Mouse (Mus musculus): ENCODE data around the gene Dntt. TPM values are rescaled to one million over a fixed set of nuclear protein-coding genes. Genes with fewer than 3 reads are reported as not detected.
A peak's percentile ranks its signal among the peaks of the same experiment; 100 is the strongest.

Dntt gene
- total and polyA plus RNA-seq, 2 experiments from 2014 or later = 0.32 TPM; not detected in 1

DNA sequence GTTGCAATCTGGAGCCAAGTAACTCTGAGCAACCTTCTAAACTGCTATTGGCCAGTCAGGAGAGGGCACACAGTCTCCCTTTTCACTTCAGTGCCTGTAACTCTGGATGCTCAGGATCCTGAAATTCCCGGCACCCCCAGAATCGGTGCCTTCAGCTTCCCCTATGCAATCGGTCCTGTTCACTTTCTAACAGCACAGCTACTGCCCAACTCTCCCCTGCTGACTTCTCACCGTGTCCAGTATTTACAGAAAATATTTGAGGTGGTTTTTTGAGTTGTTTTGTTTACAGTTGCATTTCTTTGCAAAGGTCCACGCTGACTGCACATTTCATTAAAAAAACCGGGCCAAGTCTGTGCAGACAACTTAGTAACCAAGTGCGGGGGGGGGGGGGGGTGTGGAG is 37.4 kb upstream of the Dntt start:
- ATAC-seq (ENCODE audit: low FRiP score) = no peak

GRCm38 (mm10) chr19:40992096-40992495 is 37.0 kb upstream of the Dntt start:
- no peak overlapping the region for H3K4me3 ChIP-seq (ENCODE audit: low read depth, low read length)
- DNase-seq (ENCODE audit: low spot score) = no peak
- no peak overlapping the region for H3K27ac ChIP-seq (ENCODE audit: low read depth, low read length)
- no peaks in the 10 kb centered on the region for H3K4me1 ChIP-seq (ENCODE audit: insufficient read depth, low read length)
- H3K36me3 ChIP-seq (ENCODE audit: insufficient read depth, low read length) = no peaks in the 10 kb centered on the region
- H3K27me3 ChIP-seq (ENCODE audit: insufficient read depth, low read length) = no peaks in the 10 kb centered on the region
- no peak overlapping the region for H3K9ac ChIP-seq (replicated peaks; ENCODE audit: low read length, poor library complexity, severe bottlenecking)
- no peak for TF ChIP-seq CTCF (IDR thresholded peaks at IDR 0.05)
- no peak overlapping the region for H3K4me2 ChIP-seq (ENCODE audit: low read depth, low read length, poor library complexity, severe bottlenecking)
- WGBS = 70% methylated on average over 11 of the region's 11 CpGs
- ATAC-seq (ENCODE audit: low FRiP score) = no peak
- H3K9me3 ChIP-seq (ENCODE audit: low read length) = no peaks in the 10 kb centered on the region

More for the DNA sequence above, 37.4 kb upstream of the Dntt start:
- Histone ChIP-seq H3K4me3 (ENCODE audit: low read depth, low read length) (no peak overlapping the region), H3K27me3 (ENCODE audit: insufficient read depth, low read length) (no peaks in the 10 kb centered on the region), H3K4me2 (ENCODE audit: low read depth, low read length, poor library complexity, severe bottlenecking) (no peak overlapping the region), H3K27ac (ENCODE audit: low read depth, low read length) (no peak overlapping the region), H3K36me3 (ENCODE audit: insufficient read depth, low read length) (no peaks in the 10 kb centered on the region), H3K9ac (replicated peaks; ENCODE audit: low read length, poor library complexity, severe bottlenecking) (no peak overlapping the region), H3K9me3 (ENCODE audit: low read length) (no peaks in the 10 kb centered on the region), H3K4me1 (ENCODE audit: insufficient read depth, low read length) (no peaks in the 10 kb centered on the region)
- 73% methylated on average over 7 of the region's 7 CpGs for WGBS
- no peak for DNase-seq (ENCODE audit: low spot score)
- no peak for TF ChIP-seq CTCF (IDR thresholded peaks at IDR 0.05)

- DNase-seq (ENCODE audit: low spot score) (no peak), ATAC-seq (ENCODE audit: low FRiP score) (no peak)
- Histone ChIP-seq H3K27me3 (ENCODE audit: insufficient read depth, low read length) (no peaks in the 10 kb centered on the region), H3K9ac (replicated peaks; ENCODE audit: low read length, poor library complexity, severe bottlenecking) (no peak overlapping the region), H3K36me3 (ENCODE audit: insufficient read depth, low read length) (no peaks in the 10 kb centered on the region), H3K4me3 (ENCODE audit: low read depth, low read length) (no peak overlapping the region), H3K4me2 (ENCODE audit: low read depth, low read length, poor library complexity, severe bottlenecking) (no peak overlapping the region), H3K27ac (ENCODE audit: low read depth, low read length) (no peak overlapping the region), H3K4me1 (ENCODE audit: insufficient read depth, low read length) (no peaks in the 10 kb centered on the region), H3K9me3 (ENCODE audit: low read length) (no peaks in the 10 kb centered on the region)
- 81% methylated on average over 8 of the region's 8 CpGs for WGBS
- no peak for TF ChIP-seq CTCF (IDR thresholded peaks at IDR 0.05)
These were observed 36.5 kb upstream of the Dntt start for GRCm38 (mm10) chr19:40992517-40993044.

GRCm38 (mm10) chr19:40993356-40993755 is 35.7 kb upstream of the Dntt start:
- ATAC-seq (ENCODE audit: low FRiP score) (no peak), DNase-seq (ENCODE audit: low spot score) (no peak)
- Histone ChIP-seq H3K9ac (replicated peaks; ENCODE audit: low read length, poor library complexity, severe bottlenecking) (no peak overlapping the region), H3K27me3 (ENCODE audit: insufficient read depth, low read length) (no peaks in the 10 kb centered on the region), H3K36me3 (ENCODE audit: insufficient read depth, low read length) (no peaks in the 10 kb centered on the region), H3K27ac (ENCODE audit: low read depth, low read length) (no peak overlapping the region), H3K4me3 (ENCODE audit: low read depth, low read length) (no peak overlapping the region), H3K9me3 (ENCODE audit: low read length) (no peaks in the 10 kb centered on the region), H3K4me2 (ENCODE audit: low read depth, low read length, poor library complexity, severe bottlenecking) (no peak overlapping the region), H3K4me1 (ENCODE audit: insufficient read depth, low read length) (no peaks in the 10 kb centered on the region)
- no peak for TF ChIP-seq CTCF (IDR thresholded peaks at IDR 0.05)
- WGBS = 93% methylated on average over 5 of the region's 5 CpGs

GRCm38 (mm10) chr19:40994057-40994585 is 35.0 kb upstream of the Dntt start, which contains the start of gene Blnk:
Gene Blnk, minus strand, starts transcription at chr19:40994535.
- no peak for ATAC-seq (ENCODE audit: low FRiP score)

DNA sequence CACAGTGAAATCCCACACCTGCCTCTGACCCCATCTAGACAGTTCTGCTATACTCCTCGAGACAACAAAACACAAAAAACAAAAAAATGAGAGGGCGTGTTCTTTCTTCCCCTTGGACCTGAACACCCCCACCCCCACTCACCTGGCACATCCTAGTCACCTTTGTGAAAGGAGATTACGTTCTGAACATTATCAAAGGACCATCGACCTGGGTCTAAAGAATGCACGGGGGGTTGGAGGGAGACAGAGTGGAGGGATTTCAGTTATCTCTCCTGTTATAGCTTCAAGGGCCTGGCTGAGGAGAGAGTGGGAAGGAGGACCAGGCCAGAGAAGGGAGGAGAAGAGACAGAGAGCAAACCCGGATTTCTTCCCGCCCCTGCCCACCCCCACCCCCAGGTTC is 34.2 kb upstream of the Dntt start:
- no peak overlapping the region for H3K4me2 ChIP-seq (ENCODE audit: low read depth, low read length, poor library complexity, severe bottlenecking)
- 77% methylated on average over 7 of the region's 7 CpGs for WGBS
- no peak for ATAC-seq (ENCODE audit: low FRiP score)
- H3K9me3 ChIP-seq (ENCODE audit: low read length) = no peaks in the 10 kb centered on the region
- no peaks in the 10 kb centered on the region for H3K4me1 ChIP-seq (ENCODE audit: insufficient read depth, low read length)
- TF ChIP-seq CTCF (IDR thresholded peaks at IDR 0.05) = no peak
- no peak overlapping the region for H3K9ac ChIP-seq (replicated peaks; ENCODE audit: low read length, poor library complexity, severe bottlenecking)
- H3K27me3 ChIP-seq (ENCODE audit: insufficient read depth, low read length) = no peaks in the 10 kb centered on the region
- H3K4me3 ChIP-seq (ENCODE audit: low read depth, low read length) = no peak overlapping the region
- DNase-seq (ENCODE audit: low spot score) = no peak
- H3K27ac ChIP-seq (ENCODE audit: low read depth, low read length) = no peak overlapping the region
- no peaks in the 10 kb centered on the region for H3K36me3 ChIP-seq (ENCODE audit: insufficient read depth, low read length)

More at GRCm38 (mm10) chr19:40994057-40994585, 35.0 kb upstream of the Dntt start, which contains the start of gene Blnk:
- Histone ChIP-seq H3K36me3 (ENCODE audit: insufficient read depth, low read length) (no peaks in the 10 kb centered on the region), H3K27ac (ENCODE audit: low read depth, low read length) (no peak within 1 kb of the TSS), H3K4me3 (ENCODE audit: low read depth, low read length) (no peak within 1 kb of the TSS), H3K27me3 (ENCODE audit: insufficient read depth, low read length) (no peaks in the 10 kb centered on the region), H3K4me1 (ENCODE audit: insufficient read depth, low read length) (no peaks in the 10 kb centered on the region), H3K9me3 (ENCODE audit: low read length) (no peaks in the 10 kb centered on the region), H3K4me2 (ENCODE audit: low read depth, low read length, poor library complexity, severe bottlenecking) (no peak within 1 kb of the TSS), H3K9ac (replicated peaks; ENCODE audit: low read length, poor library complexity, severe bottlenecking) (no peak within 1 kb of the TSS)
- WGBS = 54% methylated on average over 8 of the region's 8 CpGs
- no peak for TF ChIP-seq CTCF (IDR thresholded peaks at IDR 0.05)
- peak; percentile 22 for DNase-seq (ENCODE audit: low spot score)
